Mouse (Mus musculus) cerebellum, adult 2 months (tissue): Measurements from ENCODE around the gene Mgat4d.

Experiments used
- CTCF ChIP-seq: fragments of 200-500 bp; IDR thresholded peaks from 2 replicates; pipeline ENCODE4 v1.5.1; 2011; ENCODE audit warnings: low read depth, mild to moderate bottlenecking, control low read depth, low read length, moderate library complexity, borderline replicate concordance; ENCODE audit not compliant: insufficient read depth
- POLR2A ChIP-seq: fragments of 200-500 bp; IDR thresholded peaks from 2 replicates; pipeline ENCODE4 v1.6.1; 2011; ENCODE audit warnings: low read length, control low read depth, borderline replicate concordance; ENCODE audit not compliant: insufficient read depth

GRCm38 (mm10) chr8:83342693-83343092, 5.6 kb upstream of the Mgat4d start:
- TF ChIP-seq CTCF: peak; percentile 38; the same call in 1 of the 2 replicates
- TF ChIP-seq POLR2A: no peak
